ENCODE assay signal across 30 mouse cellular contexts in genomic region chr7:50870181-50870580, GRCm38 (mm10).
DNase-seq lines count a peak whose midpoint lies in the region; ATAC-seq and TF ChIP-seq lines count a peak whose summit lies in the region.
"Had no signal": no experiment of that assay in that cellular context is flagged by ENCODE, and none has a peak within 500 bp of the region (broad histone marks: within the 10 kb centered on the region; RNA-seq: fewer than 3 reads in every experiment).

No protein-coding gene starts in this region.

- 0% methylated on average over 1 of the region's 1 CpGs for WGBS in embryonic facial prominence, embryonic 11.5 days
- 23% methylated on average over 1 of the region's 1 CpGs for WGBS in embryonic facial prominence, embryonic 10.5 days
- 10% methylated on average over 1 of the region's 1 CpGs for WGBS in hindbrain, postnatal 0 days
- WGBS in hindbrain, embryonic 12.5 days, result 8% methylated on average over 1 of the region's 1 CpGs

- peak; percentile 13 for DNase-seq in embryonic facial prominence, embryonic 11.5 days (ENCODE audit: low spot score)
- no peak for DNase-seq in embryonic facial prominence, embryonic 10.5 days (ENCODE audit: low spot score)
- peak; percentile 63 for DNase-seq in hindbrain, postnatal 0 days (ENCODE audit: low spot score)
- DNase-seq in brain, embryonic 14.5 days (ENCODE audit: low read depth), result peak; percentile 44
- peak; percentile 6 for DNase-seq in embryo, embryonic 9.5 days (ENCODE audit: extremely low spot score)
- DNase-seq in frontal cortex, postnatal 36 days (ENCODE audit: low spot score in 2 of 2), result no peak
- DNase-seq: adrenal gland, postnatal 25 days; cerebellum, adult 2 months; gastrocnemius, adult 2 months; gastrocnemius, postnatal 36 days; heart, adult 18-20 months; heart, postnatal 36 days; kidney, adult 9 months; kidney, postnatal 10 days; layer of hippocampus, postnatal 36 days; right cerebral cortex, adult 18-20 months; spleen, adult 18-20 months; thymus, postnatal 14 days had no signal

- no peak for TF ChIP-seq POLR2A in brain, embryonic 14.5 days (IDR thresholded peaks at IDR 0.05; ENCODE audit: borderline replicate concordance, extremely low read depth, insufficient read depth, insufficient read length, poor library complexity, severe bottlenecking)

- no peaks in the 10 kb centered on the region for H3K27me3 ChIP-seq in embryonic facial prominence, embryonic 11.5 days (ENCODE audit: control insufficient read depth, insufficient read depth, low read length)
- H3K27me3 ChIP-seq in embryonic facial prominence, embryonic 10.5 days (replicated peaks; ENCODE audit: low read depth, poor library complexity, severe bottlenecking), result no peaks in the 10 kb centered on the region
- no peaks in the 10 kb centered on the region for H3K27me3 ChIP-seq in hindbrain, postnatal 0 days (ENCODE audit: insufficient read depth, low read length)
- no peaks in the 10 kb centered on the region for H3K27me3 ChIP-seq in hindbrain, embryonic 12.5 days
- H3K27me3 ChIP-seq: embryonic facial prominence, embryonic 13.5 days; limb, embryonic 12.5 days; liver, embryonic 15.5 days; lung, embryonic 15.5 days; midbrain, embryonic 13.5 days; neural tube, embryonic 15.5 days had no signal

- H3K4me3 ChIP-seq in embryonic facial prominence, embryonic 11.5 days (ENCODE audit: low read depth, low read length), result no peak overlapping the region
- no peak overlapping the region for H3K4me3 ChIP-seq in embryonic facial prominence, embryonic 10.5 days
- no peak overlapping the region for H3K4me3 ChIP-seq in hindbrain, postnatal 0 days (ENCODE audit: low read length)
- H3K4me3 ChIP-seq in hindbrain, embryonic 12.5 days, result no peak overlapping the region
- H3K4me3 ChIP-seq: embryonic facial prominence, embryonic 13.5 days; forebrain, embryonic 10.5 days; gastrocnemius, adult 2 months; limb, embryonic 12.5 days; liver, embryonic 15.5 days; lung, embryonic 15.5 days; midbrain, embryonic 13.5 days; neural tube, embryonic 15.5 days had no signal

- no peaks in the 10 kb centered on the region for H3K9me3 ChIP-seq in embryonic facial prominence, embryonic 11.5 days (replicated peaks; ENCODE audit: control insufficient read depth, low read length)
- H3K9me3 ChIP-seq in embryonic facial prominence, embryonic 10.5 days, result no peaks in the 10 kb centered on the region
- H3K9me3 ChIP-seq in hindbrain, postnatal 0 days (ENCODE audit: low read length), result no peaks in the 10 kb centered on the region
- H3K9me3 ChIP-seq in hindbrain, embryonic 12.5 days (replicated peaks), result no peaks in the 10 kb centered on the region
- H3K9me3 ChIP-seq: embryonic facial prominence, embryonic 13.5 days; forebrain, embryonic 10.5 days; limb, embryonic 12.5 days; liver, embryonic 15.5 days; lung, embryonic 15.5 days; midbrain, embryonic 13.5 days; neural tube, embryonic 15.5 days had no signal

- TF ChIP-seq CTCF in hindbrain, postnatal 0 days (IDR thresholded peaks at IDR 0.05; ENCODE audit: low read depth), result no peak
- TF ChIP-seq CTCF in brain, embryonic 14.5 days (IDR thresholded peaks at IDR 0.05; ENCODE audit: borderline replicate concordance, extremely low read depth, insufficient read depth, insufficient read length), result no peak

- no peaks in the 10 kb centered on the region for H3K4me1 ChIP-seq in embryonic facial prominence, embryonic 11.5 days (ENCODE audit: control insufficient read depth, insufficient read depth, low read length)
- H3K4me1 ChIP-seq in embryonic facial prominence, embryonic 10.5 days, result 0 out of 2 replicates have a peak, but pooled peaks cover 6% of the 10 kb centered on the region
- no peaks in the 10 kb centered on the region for H3K4me1 ChIP-seq in hindbrain, postnatal 0 days (ENCODE audit: insufficient read depth, low read length)
- 0 out of 2 replicates have a peak, but pooled peaks cover 2% of the 10 kb centered on the region for H3K4me1 ChIP-seq in hindbrain, embryonic 12.5 days
- H3K4me1 ChIP-seq: embryonic facial prominence, embryonic 13.5 days; limb, embryonic 12.5 days; liver, embryonic 15.5 days; lung, embryonic 15.5 days had no signal

- no peak overlapping the region for H3K27ac ChIP-seq in embryonic facial prominence, embryonic 11.5 days (replicated peaks; ENCODE audit: low read depth, low read length)
- H3K27ac ChIP-seq in embryonic facial prominence, embryonic 10.5 days (replicated peaks), result no peak overlapping the region
- no peak overlapping the region for H3K27ac ChIP-seq in hindbrain, postnatal 0 days
- H3K27ac ChIP-seq in hindbrain, embryonic 12.5 days, result no peak overlapping the region
- H3K27ac ChIP-seq: embryonic facial prominence, embryonic 13.5 days; forebrain, embryonic 10.5 days; gastrocnemius, adult 2 months; limb, embryonic 12.5 days; liver, embryonic 15.5 days; lung, embryonic 15.5 days; macrophage; midbrain, embryonic 13.5 days; neural tube, embryonic 15.5 days had no signal

- no peak overlapping the region for H3K4me2 ChIP-seq in embryonic facial prominence, embryonic 11.5 days (ENCODE audit: low read depth, low read length)
- H3K4me2 ChIP-seq in hindbrain, postnatal 0 days (ENCODE audit: low read depth, low read length), result no peak overlapping the region
- no peak overlapping the region for H3K4me2 ChIP-seq in hindbrain, embryonic 12.5 days (replicated peaks)
- H3K4me2 ChIP-seq: embryonic facial prominence, embryonic 13.5 days; heart, embryonic 11.5 days; limb, embryonic 12.5 days; liver, embryonic 15.5 days; lung, embryonic 15.5 days; midbrain, embryonic 13.5 days; neural tube, embryonic 15.5 days had no signal

- ATAC-seq in embryonic facial prominence, embryonic 11.5 days (replicated peaks; ENCODE audit: insufficient number of reproducible peaks, low FRiP score, low TSS enrichment, low read depth), result no peak
- ATAC-seq in hindbrain, postnatal 0 days, result peak; percentile 76
- no peak for ATAC-seq in hindbrain, embryonic 12.5 days (ENCODE audit: low FRiP score)
- ATAC-seq: CD4-positive, CD25-positive, alpha-beta regulatory T cell, adult 4 months; intestine, embryonic 16.5 days; midbrain, embryonic 13.5 days had no signal

- H3K36me3 ChIP-seq in embryonic facial prominence, embryonic 11.5 days (replicated peaks; ENCODE audit: control insufficient read depth, insufficient read depth, low read depth, low read length), result no peaks in the 10 kb centered on the region
- H3K36me3 ChIP-seq in embryonic facial prominence, embryonic 10.5 days (replicated peaks), result no peaks in the 10 kb centered on the region
- no peaks in the 10 kb centered on the region for H3K36me3 ChIP-seq in hindbrain, postnatal 0 days (ENCODE audit: insufficient read depth, low read length)
- no peaks in the 10 kb centered on the region for H3K36me3 ChIP-seq in hindbrain, embryonic 12.5 days
- H3K36me3 ChIP-seq: embryonic facial prominence, embryonic 13.5 days; forebrain, embryonic 10.5 days; limb, embryonic 12.5 days; liver, embryonic 15.5 days; lung, embryonic 15.5 days; midbrain, embryonic 13.5 days; neural tube, embryonic 15.5 days had no signal

- no peak overlapping the region for H3K9ac ChIP-seq in embryonic facial prominence, embryonic 11.5 days (replicated peaks; ENCODE audit: low read length)
- H3K9ac ChIP-seq in hindbrain, postnatal 0 days (replicated peaks; ENCODE audit: low read length), result no peak overlapping the region
- no peak overlapping the region for H3K9ac ChIP-seq in hindbrain, embryonic 12.5 days
- H3K9ac ChIP-seq: embryonic facial prominence, embryonic 13.5 days; limb, embryonic 12.5 days; liver, embryonic 15.5 days; lung, embryonic 15.5 days; midbrain, embryonic 13.5 days; neural tube, embryonic 15.5 days had no signal

Comparison
In these comparisons a context has a peak if more than half of its experiments do, and no peak if none do; other contexts are left out.
1. DNase-seq: peak in embryonic facial prominence, embryonic 11.5 days (single experiment), hindbrain, postnatal 0 days (single experiment), brain, embryonic 14.5 days (single experiment) and embryo, embryonic 9.5 days (single experiment); none in embryonic facial prominence, embryonic 10.5 days (single experiment) and frontal cortex, postnatal 36 days (0 of 2).